Mouse (Mus musculus): ENCODE measurements around the gene Capn13. TPM values are rescaled to one million over a fixed set of nuclear protein-coding genes. Genes with fewer than 3 reads are reported as not detected.
A peak's percentile ranks its signal among the peaks of the same experiment; 100 is the strongest.

Capn13 gene
- total RNA-seq, 2 experiments from 2014 or later = not detected

DNA sequence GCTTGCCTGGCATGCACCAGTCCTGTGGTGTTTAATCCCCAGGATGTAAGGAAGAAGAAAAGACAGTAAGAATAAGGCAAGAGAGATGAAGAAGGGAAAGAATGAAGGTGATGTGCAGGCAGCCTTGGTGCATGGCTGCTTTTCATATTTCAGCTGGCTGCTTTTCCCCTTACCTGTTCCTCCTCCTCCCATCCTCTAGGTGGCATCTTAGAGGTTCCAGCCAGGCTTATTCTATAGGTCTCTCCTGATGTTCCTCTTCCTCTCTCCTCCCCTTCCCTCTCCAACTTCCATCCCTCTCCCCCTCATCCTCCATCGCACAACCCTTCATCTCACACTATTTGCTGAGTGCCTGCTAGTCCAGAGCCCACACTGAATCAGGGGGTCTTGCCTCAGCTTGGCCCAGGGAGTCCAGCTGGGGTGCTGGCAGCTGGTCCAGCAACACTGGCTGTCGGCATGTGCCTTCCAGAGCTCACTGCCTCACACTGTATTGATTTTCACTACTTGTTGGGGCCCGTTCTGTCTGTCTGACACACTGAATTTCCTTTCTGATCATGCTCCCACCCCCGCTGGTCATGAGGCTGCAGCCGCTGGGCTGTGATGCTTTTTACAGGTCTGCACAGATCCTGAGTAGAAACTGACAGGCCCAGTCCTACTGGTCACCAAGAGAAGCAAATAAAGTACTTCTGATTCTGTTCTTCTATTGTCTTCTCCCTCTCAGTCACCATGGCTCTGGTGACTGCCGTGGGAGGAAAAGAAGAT, 56.9 kb downstream of the Capn13 start:
- no peak for DNase-seq (ENCODE audit: low spot score in 2 of 2)

- no peak for DNase-seq (ENCODE audit: low spot score in 2 of 2)
These were observed 58.0 kb downstream of the Capn13 start for GRCm38 (mm10) chr17:73342673-73343072.

GRCm38 (mm10) chr17:73329071-73329470, 71.6 kb downstream of the Capn13 start:
- peak; percentile 10 to 31 for DNase-seq (ENCODE audit: low spot score in 2 of 2)

DNA sequence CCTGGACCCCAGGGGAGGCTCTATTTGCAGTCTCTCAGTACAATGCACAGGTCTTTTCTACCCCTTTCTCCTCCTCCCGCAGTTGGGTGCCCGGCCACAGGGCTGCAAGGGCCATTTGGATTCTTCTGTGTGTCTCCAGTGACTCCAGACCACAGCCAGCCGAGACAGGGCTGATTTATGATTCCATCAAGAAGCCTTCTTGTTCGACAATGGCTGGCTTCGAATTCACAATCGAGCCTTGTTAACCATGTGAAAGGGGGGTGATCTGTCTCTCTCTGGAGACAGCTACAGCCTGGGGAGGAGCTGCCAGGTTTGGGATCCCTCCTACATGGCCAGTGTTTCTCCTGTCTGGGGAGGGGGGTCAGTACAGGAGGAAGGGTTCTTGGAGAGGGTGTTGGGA, 75.4 kb downstream of the Capn13 start:
- DNase-seq (ENCODE audit: low spot score in 2 of 2) = no peak

DNA sequence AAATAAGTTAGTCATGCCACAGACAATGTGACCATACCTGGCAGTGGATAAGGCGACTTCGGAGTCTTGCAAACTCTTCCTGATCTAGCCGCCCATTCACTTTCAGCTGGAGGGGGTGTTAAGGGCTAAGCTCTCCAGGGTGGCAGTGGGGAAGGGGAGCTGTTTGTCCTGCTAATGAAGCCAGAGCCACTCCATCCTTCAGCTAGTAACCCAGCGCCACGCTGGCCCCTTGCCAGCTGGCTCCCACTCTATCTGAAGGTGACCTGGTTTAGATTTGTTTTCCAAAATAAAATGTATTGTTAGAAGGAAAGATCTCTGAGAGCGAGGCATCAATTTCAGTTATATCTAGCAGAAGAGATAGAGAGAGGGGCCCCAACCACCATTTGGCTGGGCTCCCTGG, 75.9 kb downstream of the Capn13 start:
- peak in 1 of 2 experiments; percentile 19 for DNase-seq (ENCODE audit: low spot score in 2 of 2)

DNA sequence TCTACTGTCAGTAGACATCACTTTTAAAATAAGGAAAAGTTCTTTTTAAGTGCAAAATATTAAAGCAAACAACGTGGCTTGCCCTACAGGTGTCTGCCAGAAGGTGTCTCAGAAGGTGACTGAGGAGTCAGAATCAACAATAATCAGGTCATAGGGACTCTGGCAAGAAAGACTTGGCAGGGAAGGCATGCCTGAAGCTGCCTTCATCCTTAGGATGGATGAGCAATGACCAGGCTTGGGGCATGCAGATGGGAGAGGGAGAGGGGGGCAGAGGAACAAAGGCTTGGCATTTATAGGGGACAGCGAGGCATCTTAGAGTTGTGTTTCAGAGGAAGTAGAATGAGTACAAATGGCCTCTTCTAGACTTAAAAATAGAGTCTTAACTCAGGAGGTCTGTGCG, 76.7 kb downstream of the Capn13 start:
- no peak for DNase-seq (ENCODE audit: low spot score in 2 of 2)

- DNase-seq (ENCODE audit: low spot score in 2 of 2) = no peak
These were observed 85.9 kb downstream of the Capn13 start for GRCm38 (mm10) chr17:73314786-73315185.

DNA sequence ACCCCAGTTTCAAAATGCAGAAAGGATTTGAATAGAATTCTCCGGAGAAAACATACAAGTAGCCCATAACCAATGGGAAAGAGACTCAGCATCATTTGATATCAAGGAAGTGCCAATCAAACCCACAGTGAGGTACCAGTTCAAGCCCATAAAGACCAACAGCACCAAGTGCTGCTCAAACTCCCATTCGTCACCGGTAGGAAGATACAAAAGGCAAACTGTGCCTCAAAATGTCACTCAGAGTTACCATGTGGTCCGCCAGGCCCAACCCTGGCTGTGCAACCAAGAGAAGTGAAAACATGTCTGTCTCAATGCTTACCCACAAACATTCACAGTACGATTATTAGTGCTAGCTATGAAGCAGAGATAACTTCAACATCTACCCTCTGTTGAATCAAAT, 89.2 kb downstream of the Capn13 start:
- DNase-seq (ENCODE audit: low spot score in 2 of 2) = no peak

DNA sequence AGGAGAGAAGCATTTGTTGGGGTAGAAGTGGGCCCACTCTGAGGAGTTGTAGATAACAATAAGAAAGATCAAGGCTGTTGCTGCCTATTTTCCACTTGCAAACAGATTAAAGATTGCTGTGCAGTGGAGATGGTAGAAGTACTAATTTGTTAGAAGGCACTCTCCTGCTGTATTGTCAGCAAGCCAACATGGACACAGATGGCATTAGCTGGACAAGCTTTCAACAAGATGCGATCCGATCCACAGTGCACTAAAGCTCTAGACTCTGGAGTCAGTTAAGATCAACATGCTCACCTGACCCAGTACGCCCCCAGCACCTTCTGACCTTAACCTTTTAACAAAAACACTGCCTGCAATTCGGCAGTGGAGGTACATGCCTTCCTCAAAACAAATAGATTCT, 92.0 kb downstream of the Capn13 start:
- no peak for DNase-seq (ENCODE audit: low spot score in 2 of 2)

DNA sequence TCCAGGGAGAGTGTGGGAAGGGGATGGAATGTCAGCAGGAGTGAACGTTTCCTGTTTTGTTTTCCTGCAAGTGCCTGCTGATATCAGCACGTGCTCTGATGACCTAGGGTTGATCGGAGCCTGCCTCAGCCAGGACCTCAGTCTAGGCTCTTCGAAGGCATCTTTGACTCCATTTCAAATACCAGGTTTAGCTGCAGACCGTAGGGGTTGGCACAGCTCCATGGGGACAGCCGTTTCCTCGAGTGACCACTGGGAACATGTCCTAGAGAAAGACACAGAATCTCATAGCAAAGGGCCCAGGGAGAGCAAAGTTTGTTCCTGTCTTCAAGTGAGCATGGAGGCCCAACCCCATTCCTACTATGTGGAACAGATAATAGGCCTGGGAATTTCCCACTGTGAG, 94.0 kb downstream of the Capn13 start:
- no peak for DNase-seq (ENCODE audit: low spot score in 2 of 2)

GRCm38 (mm10) chr17:73305622-73306021, 95.0 kb downstream of the Capn13 start:
- peak; percentile 72 to 74 for DNase-seq (ENCODE audit: low spot score in 2 of 2)

DNA sequence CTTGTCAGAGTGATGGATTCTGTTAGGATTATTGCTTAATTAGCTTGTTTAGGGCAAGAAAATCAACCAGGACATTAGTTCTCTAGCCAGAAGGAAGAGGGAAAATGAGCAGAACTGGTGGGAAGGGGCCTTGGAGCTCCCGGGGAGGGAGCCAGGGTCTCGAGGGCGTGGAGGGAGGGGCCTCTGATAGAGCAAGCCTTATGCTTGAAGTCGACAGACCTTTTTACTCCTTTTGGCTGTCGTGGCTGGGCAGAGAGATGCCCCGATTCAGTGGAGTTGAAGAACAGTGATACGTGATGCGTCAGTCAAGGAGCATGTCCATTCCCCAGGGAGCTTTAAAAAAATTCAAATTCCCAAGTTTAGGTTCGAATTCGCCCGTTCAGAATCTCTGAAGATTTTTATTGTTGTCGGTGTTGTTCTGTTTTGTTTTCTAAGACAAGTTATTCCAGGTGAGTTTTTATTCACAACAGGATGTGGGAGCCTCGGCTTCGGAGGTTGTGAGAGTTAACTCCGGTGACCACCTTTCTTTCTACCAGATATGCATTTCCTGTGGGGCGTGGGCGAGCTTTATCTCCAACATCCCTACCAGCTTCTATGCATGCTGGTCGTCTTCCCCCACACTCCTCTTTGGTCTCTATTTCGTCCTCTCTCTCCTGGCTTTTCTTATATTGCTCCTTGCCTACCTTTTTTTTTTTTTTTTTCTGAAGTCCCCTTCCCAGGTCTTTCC, 96.4 kb downstream of the Capn13 start:
- no peak for DNase-seq (ENCODE audit: low spot score in 2 of 2)

DNA sequence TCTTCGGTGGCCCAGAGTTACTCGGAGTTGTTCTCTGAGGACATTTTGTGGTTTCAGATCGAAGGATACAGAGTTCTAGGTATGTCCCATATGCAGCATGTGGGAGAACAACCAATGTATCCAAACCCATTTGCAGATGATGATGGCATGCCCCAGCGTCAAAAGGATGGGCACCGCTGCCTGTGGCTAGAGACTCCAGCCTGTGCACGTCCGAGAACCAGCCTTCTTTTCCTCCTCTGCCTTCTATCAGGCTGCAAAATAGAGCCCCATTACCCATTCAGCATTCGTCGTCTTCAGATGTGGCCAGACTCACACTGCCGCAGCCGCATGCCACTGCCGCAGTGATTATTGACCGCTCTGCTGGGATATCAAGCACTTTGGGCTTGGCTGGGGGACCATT, 97.0 kb downstream of the Capn13 start:
- DNase-seq (ENCODE audit: low spot score in 2 of 2) = no peak

DNA sequence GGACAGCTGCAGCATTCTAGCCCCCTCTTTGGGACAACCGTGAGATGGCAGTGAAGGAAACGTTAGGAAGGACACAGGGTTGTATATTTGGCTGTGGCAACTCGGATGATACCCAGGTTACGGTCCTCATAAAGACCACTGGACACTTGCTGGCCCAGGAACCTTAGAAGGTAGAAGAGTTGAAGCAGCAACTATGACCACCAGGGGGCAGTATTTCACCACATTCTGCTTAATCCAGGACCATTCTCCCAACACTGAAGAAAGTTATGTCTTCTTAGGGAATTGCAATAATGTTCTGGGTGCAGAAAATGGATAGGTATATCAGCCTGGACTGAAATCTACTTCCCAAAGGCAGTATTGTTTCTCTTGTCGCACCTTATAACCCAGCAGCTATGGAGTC, 97.4 kb downstream of the Capn13 start:
- peak; percentile 84 to 86 for DNase-seq (ENCODE audit: low spot score in 2 of 2)

DNA sequence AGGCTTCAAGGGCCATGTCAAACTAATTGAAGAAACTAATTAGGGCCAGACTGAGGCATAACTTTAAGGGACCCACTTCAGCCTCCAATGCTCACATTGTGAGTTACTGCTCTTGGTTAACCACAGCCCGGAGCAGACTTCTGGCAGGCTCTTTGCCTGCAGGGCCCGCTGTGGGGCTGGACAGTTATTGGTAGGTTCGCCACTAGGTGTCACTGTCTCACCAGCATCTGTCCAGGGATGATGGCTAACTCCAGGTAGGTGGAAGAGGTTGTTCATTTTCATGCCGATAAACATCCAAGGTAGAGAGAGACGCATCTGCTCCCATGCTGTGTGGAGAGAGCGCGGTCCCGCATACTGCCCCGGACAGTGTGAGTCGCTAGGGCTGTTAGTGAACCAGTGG, 98.6 kb downstream of the Capn13 start:
- peak; percentile 84 to 86 for DNase-seq (ENCODE audit: low spot score in 2 of 2)

- DNase-seq (ENCODE audit: low spot score in 2 of 2) = peak; percentile 75 to 80
These were observed 99.2 kb downstream of the Capn13 start for GRCm38 (mm10) chr17:73301258-73302050.

DNA sequence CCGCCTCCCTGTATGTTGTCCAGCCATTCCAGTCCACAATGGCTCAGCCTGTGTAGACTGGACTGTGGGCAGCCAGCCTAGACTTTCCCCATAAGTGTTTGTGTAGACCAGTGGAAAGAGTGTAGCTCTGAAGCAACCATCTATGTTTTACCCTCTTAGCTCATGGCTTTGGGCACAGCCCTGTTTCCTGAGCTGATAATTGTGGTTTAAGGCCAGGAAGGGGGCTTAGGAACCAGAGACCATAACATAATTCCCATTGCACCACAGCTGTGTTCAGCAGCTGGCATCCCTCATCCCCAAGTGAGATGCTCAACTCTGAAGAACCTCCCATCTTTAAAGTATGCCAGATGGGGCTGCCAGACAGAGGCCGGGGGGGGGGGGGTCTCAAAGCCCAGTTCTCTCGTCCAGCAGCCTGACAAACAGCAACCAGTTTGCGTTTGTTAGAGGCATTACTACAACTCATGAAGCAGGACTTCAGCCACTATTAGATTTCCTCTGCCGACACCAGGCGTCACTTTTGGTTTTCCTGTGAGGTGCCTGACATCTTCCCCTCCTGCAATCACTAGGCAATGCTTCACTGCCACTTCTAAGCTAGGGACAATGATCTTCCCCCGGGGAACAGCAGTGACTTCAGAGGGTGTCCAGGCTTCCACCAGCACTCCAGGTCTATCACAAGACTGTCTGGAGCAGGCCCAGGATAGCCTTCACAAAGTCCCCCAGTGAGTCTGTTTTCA, 100.4 kb downstream of the Capn13 start:
- no peak for DNase-seq (ENCODE audit: low spot score in 2 of 2)

DNA sequence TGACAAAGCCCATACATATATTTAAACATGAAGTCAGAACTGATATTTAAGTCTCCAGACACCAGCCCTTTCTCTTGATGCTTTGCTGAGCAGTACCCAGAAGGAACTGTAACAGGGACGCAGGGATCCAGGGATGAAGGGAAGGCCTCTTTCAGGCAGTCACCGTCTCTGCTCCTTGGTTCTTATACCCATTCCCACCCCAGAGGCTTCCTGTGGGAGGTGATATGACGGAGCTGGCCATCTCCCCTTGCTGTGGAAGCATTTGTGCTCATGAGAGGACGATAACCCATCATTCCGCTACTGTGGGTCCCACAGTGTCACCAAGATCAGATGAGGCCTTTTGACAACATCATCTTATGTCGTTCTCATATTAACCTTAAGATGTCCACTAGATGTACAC, 101.7 kb downstream of the Capn13 start:
- no peak for DNase-seq (ENCODE audit: low spot score in 2 of 2)

GRCm38 (mm10) chr17:73296855-73297254, 103.8 kb downstream of the Capn13 start:
- DNase-seq (ENCODE audit: low spot score in 2 of 2) = peak; percentile 72 to 81

- no peak for DNase-seq (ENCODE audit: low spot score in 2 of 2)
These were observed 107.4 kb downstream of the Capn13 start for GRCm38 (mm10) chr17:73293237-73293636.

DNA sequence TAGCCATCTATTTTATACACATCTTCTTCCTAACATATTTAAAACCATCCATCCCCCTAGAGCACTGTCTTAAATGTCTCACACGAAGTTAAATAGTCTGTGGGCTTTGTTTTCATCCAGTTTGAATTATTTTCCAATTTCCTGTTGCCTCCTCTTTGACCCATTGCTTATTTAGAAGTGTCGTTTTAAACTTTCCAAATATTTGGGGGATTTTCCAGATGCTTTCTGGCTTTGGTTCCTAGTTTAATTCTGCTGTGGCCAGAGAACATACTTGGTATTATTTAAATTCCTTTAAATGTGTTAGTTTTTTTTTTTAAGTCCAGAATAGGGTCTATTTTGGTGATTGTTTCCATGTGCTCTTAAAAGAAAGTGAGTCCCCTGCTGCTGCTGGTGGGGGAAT, 116.4 kb downstream of the Capn13 start:
- DNase-seq (ENCODE audit: low spot score in 2 of 2) = no peak

Data from layer of hippocampus, postnatal 10 days (tissue).